Mouse (Mus musculus) kidney, postnatal 0 days (tissue): ENCODE results near the gene Lactb. TPM values are rescaled to one million over a fixed set of nuclear protein-coding genes. Genes with fewer than 3 reads are reported as not detected.

Source experiments
- ATAC-seq: fragments of 200-750 bp; cut with Nextera tagmentation; replicated peaks from 2 replicates; pipeline ENCODE4 v1.8.0; 2017; ENCODE audit warnings: low read depth, moderate number of reproducible peaks, moderate TSS enrichment, moderate library complexity; ENCODE audit not compliant: low FRiP score
- DNase-seq: peaks from one replicate; pipeline ENCODE4 v3.0.0-alpha.2; 2016; ENCODE audit warnings: low spot score
- H3K27ac ChIP-seq: fragments of 300-500 bp; sonication (generic); 2 replicates; pipeline ENCODE4 v1.5.1; 2014; ENCODE audit warnings: mild to moderate bottlenecking
- H3K27me3 ChIP-seq: fragments of 300-500 bp; sonication (generic); 2 replicates; pipeline ENCODE4 v1.6.1; 2014; ENCODE audit warnings: low read length, mixed read lengths; ENCODE audit not compliant: insufficient read depth
- H3K36me3 ChIP-seq: fragments of 300-500 bp; sonication (generic); 2 replicates; pipeline ENCODE4 v1.6.1; 2014; ENCODE audit warnings: low read length, mixed read lengths; ENCODE audit not compliant: insufficient read depth
- H3K4me1 ChIP-seq: fragments of 300-500 bp; sonication (generic); replicated peaks from 2 replicates; pipeline ENCODE4 v1.6.1; 2014; ENCODE audit warnings: antibody characterized with exemption, low read length, mixed read lengths; ENCODE audit not compliant: insufficient read depth
- H3K4me2 ChIP-seq: fragments of 300-500 bp; sonication (generic); 2 replicates; pipeline ENCODE4 v1.6.1; 2014; ENCODE audit warnings: mild to moderate bottlenecking, low read length, moderate library complexity, mixed read lengths
- H3K4me3 ChIP-seq: fragments of 300-500 bp; sonication (generic); replicated peaks from 2 replicates; pipeline ENCODE4 v1.5.1; 2014; ENCODE audit warnings: low read depth, low read length
- H3K9ac ChIP-seq: fragments of 300-500 bp; sonication (generic); 2 replicates; pipeline ENCODE4 v1.6.1; 2014; ENCODE audit warnings: low read depth, low read length
- H3K9me3 ChIP-seq: fragments of 300-500 bp; sonication (generic); replicated peaks from 2 replicates; pipeline ENCODE4 v1.6.1; 2016; ENCODE audit warnings: low read length, inconsistent platforms, mixed read lengths
- CTCF ChIP-seq: IDR thresholded peaks from 2 replicates; pipeline ENCODE4 v1.5.1; 2016; ENCODE audit warnings: antibody characterized with exemption, low read depth, mild to moderate bottlenecking, moderate library complexity
- WGBS: fragments of 180-500 bp; shearing (Covaris S2); extraction: QIAGEN DNeasy Blood & Tissue Kit; methylation state at CpG from one replicate; pipeline ENCODE4 v1.1.7; 2014; 5-methylcytosine and 5-hydroxymethylcytosine counted together
- polyA plus RNA-seq: library from polyadenylated mRNA; unstranded; fragments of >200 nt; fragmentation: Nextera tagmentation; extraction: Ambion mirVana; gene quantifications from 2 replicates; pipeline ENCODE4 v1.2.1, GENCODE M21; 2015

The Lactb gene
- polyA plus RNA-seq, 1 experiment from 2014 or later: 33.6 TPM

DNA sequence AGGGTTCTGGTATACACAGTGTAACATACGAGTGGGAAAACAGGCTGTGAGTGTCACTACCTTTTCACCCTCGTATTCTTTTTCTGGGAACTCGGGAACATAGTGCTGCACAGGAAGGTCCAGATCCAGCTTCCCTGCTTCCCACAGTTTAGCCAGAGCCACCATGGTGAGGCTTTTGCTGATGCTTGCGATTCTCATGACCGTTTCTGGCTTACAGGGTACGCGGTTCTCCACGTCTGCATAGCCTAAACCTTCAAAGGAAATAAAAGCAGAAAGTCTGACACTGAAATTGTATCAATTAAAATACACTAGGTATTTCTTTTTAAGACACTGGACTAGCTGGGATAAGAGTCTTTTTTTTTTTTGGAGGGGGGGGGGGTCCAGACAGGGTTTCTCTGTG, 4.2 kb downstream of the Lactb start:
- no peak for DNase-seq
- no peaks in the 10 kb centered on the region for H3K9me3 ChIP-seq
- no peaks in the 10 kb centered on the region for H3K4me1 ChIP-seq
- no peak for TF ChIP-seq CTCF
- H3K27me3 ChIP-seq: no peaks in the 10 kb centered on the region
- 88% methylated on average over 8 of the region's 8 CpGs for WGBS
- no peak overlapping the region for H3K4me2 ChIP-seq
- H3K4me3 ChIP-seq: no peak overlapping the region
- H3K36me3 ChIP-seq: peaks cover 7% of the 10 kb centered on the region; the same call in 1 of the 2 replicates
- no peak for ATAC-seq
- H3K27ac ChIP-seq: no peak overlapping the region
- no peak overlapping the region for H3K9ac ChIP-seq

DNA sequence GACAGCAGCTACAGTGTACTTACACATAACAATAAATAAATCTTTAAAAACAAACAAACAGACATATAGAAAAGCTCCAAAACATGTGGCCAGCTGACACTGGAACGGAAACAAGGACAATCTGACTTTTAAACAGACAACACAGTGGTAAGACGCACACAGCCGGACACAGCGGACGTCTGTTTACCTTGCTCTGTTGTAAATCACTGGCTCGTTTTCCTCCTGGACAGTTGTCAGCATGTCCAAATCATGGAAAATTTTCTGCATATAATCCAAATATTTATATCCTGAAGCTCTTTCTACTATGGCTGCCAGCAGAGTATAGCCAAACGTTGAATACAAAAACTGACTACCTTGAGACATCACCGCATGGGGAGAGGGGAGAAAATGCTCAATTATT, 7.8 kb downstream of the Lactb start:
- Histone ChIP-seq H3K4me2 (no peak overlapping the region), H3K36me3 (peaks cover 7% of the 10 kb centered on the region; the same call in 1 of the 2 replicates), H3K9me3 (no peaks in the 10 kb centered on the region), H3K27me3 (no peaks in the 10 kb centered on the region), H3K4me1 (no peaks in the 10 kb centered on the region), H3K27ac (no peak overlapping the region), H3K4me3 (no peak overlapping the region), H3K9ac (no peak overlapping the region)
- ATAC-seq: no peak
- no peak for DNase-seq
- TF ChIP-seq CTCF: no peak
- WGBS: 75% methylated on average over 8 of the region's 8 CpGs

DNA sequence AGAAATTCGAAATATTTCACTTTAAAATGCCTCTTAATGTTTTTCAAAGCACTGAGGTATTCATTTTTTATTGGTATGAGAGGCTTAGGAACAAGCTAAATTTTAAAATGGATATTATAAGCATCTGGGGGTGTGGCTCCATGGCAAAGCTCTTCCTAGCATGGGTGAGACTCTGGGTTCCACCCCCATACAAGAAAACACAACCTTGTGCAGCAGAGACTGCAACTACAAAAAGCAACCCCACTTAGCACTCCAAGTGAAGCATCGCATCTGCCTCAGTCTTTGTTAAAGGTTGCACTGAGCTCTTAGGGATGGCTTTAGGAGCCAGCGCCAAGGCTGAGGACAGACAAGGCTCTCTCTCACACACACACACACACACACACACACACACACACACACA, 13.8 kb downstream of the Lactb start:
- Histone ChIP-seq H3K36me3 (no peaks in the 10 kb centered on the region), H3K4me3 (no peak overlapping the region), H3K4me1 (no peaks in the 10 kb centered on the region), H3K9ac (no peak overlapping the region), H3K4me2 (no peak overlapping the region), H3K27ac (no peak overlapping the region), H3K9me3 (no peaks in the 10 kb centered on the region), H3K27me3 (no peaks in the 10 kb centered on the region)
- 76% methylated on average over 3 of the region's 3 CpGs for WGBS
- ATAC-seq: no peak
- DNase-seq: no peak
- TF ChIP-seq CTCF: no peak

- no peak overlapping the region for H3K4me3 ChIP-seq
- no peak for TF ChIP-seq CTCF
- H3K27me3 ChIP-seq: no peaks in the 10 kb centered on the region
- no peaks in the 10 kb centered on the region for H3K36me3 ChIP-seq
- DNase-seq (no peak), ATAC-seq (no peak)
- H3K27ac ChIP-seq: no peak overlapping the region
- no peak overlapping the region for H3K9ac ChIP-seq
- no peaks in the 10 kb centered on the region for H3K4me1 ChIP-seq
- WGBS: 93% methylated on average over 3 of the region's 3 CpGs
- H3K4me2 ChIP-seq: no peak overlapping the region
- H3K9me3 ChIP-seq: no peaks in the 10 kb centered on the region
Measured at GRCm38 (mm10) chr9:66957451-66957850, 17.8 kb downstream of the Lactb start.

GRCm38 (mm10) chr9:66952886-66953285, 22.4 kb downstream of the Lactb start:
- Histone ChIP-seq H3K27me3 (no peaks in the 10 kb centered on the region), H3K4me2 (no peak overlapping the region), H3K9ac (no peak overlapping the region), H3K4me1 (no peaks in the 10 kb centered on the region), H3K27ac (no peak overlapping the region), H3K36me3 (peaks cover 9% of the 10 kb centered on the region), H3K9me3 (no peaks in the 10 kb centered on the region), H3K4me3 (no peak overlapping the region)
- ATAC-seq (no peak), DNase-seq (no peak)
- 65% methylated on average over 2 of the region's 2 CpGs for WGBS
- TF ChIP-seq CTCF: no peak

GRCm38 (mm10) chr9:66952321-66952720, 23.0 kb downstream of the Lactb start:
- H3K9me3 ChIP-seq: no peaks in the 10 kb centered on the region
- H3K27ac ChIP-seq: no peak overlapping the region
- no peaks in the 10 kb centered on the region for H3K27me3 ChIP-seq
- H3K4me2 ChIP-seq: no peak overlapping the region
- ATAC-seq (no peak), DNase-seq (no peak)
- no peak for TF ChIP-seq CTCF
- WGBS: 76% methylated on average over 8 of the region's 8 CpGs
- no peak overlapping the region for H3K4me3 ChIP-seq
- H3K36me3 ChIP-seq: peaks cover 9% of the 10 kb centered on the region
- H3K4me1 ChIP-seq: no peaks in the 10 kb centered on the region
- no peak overlapping the region for H3K9ac ChIP-seq

DNA sequence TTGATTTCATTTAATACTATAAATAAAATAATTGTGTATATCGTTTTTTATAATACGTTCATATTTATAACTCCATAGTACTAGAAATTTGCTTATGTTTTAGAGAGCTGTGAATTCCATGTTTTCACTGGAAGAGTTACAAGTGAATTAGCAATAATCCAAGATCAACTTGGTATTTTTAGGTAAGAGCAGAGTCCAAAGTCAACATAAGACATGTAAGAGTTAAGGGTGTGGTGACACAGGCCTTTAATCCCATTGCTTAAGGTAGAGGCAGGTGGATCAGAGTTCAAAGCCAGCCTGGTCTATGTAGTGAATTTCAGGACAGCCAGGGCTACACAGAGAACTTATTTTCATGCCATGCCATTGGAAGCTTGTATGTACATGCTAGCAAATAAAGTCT, 26.7 kb downstream of the Lactb start:
- Histone ChIP-seq H3K4me2 (no peak overlapping the region), H3K4me3 (no peak overlapping the region), H3K27me3 (no peaks in the 10 kb centered on the region), H3K4me1 (no peaks in the 10 kb centered on the region), H3K27ac (no peak overlapping the region), H3K36me3 (peaks cover 9% of the 10 kb centered on the region), H3K9ac (no peak overlapping the region), H3K9me3 (no peaks in the 10 kb centered on the region)
- 96% methylated on average over 2 of the region's 2 CpGs for WGBS
- ATAC-seq: no peak
- no peak for DNase-seq
- TF ChIP-seq CTCF: no peak
